16 mouse cellular contexts compared by ENCODE assay signal in genomic region chr10:109889171-109889475, GRCm38 (mm10).
"Had no signal": no experiment of that assay in that cellular context is flagged by ENCODE, and none has a peak within 500 bp of the region (broad histone marks: within the 10 kb centered on the region; RNA-seq: fewer than 3 reads in every experiment).

No protein-coding gene starts in this region.

- H3K9me3 ChIP-seq: intestine, embryonic 15.5 days; limb, embryonic 12.5 days; liver, embryonic 13.5 days; lung, embryonic 15.5 days; megakaryocyte, embryonic 14.5 days; midbrain, embryonic 12.5 days had no signal

- H3K27me3 ChIP-seq: intestine, embryonic 15.5 days; limb, embryonic 12.5 days; liver, embryonic 13.5 days; lung, embryonic 15.5 days; megakaryocyte, embryonic 14.5 days; midbrain, embryonic 12.5 days had no signal

- H3K4me1 ChIP-seq: intestine, embryonic 15.5 days; limb, embryonic 12.5 days; liver, embryonic 13.5 days; lung, embryonic 15.5 days; megakaryocyte, embryonic 14.5 days had no signal

- ATAC-seq: intestine, embryonic 15.5 days; liver, postnatal 0 days had no signal

- DNase-seq: kidney, adult 18-20 months; kidney, postnatal 4 days; liver; liver, embryonic 13.5 days; liver, postnatal 0 days; lung, postnatal 14 days; right cerebral cortex, postnatal 25 days had no signal

- H3K36me3 ChIP-seq: intestine, embryonic 15.5 days; limb, embryonic 12.5 days; liver, embryonic 13.5 days; lung, embryonic 15.5 days; midbrain, embryonic 12.5 days had no signal

- H3K4me3 ChIP-seq: intestine, embryonic 15.5 days; layer of hippocampus, adult 2 months; limb, embryonic 12.5 days; liver, embryonic 13.5 days; lung, embryonic 15.5 days; megakaryocyte, embryonic 14.5 days; midbrain, embryonic 12.5 days had no signal

- H3K27ac ChIP-seq: intestine, embryonic 15.5 days; kidney, postnatal 0 days; layer of hippocampus, adult 2 months; limb, embryonic 12.5 days; liver, embryonic 13.5 days; lung, embryonic 15.5 days; macrophage; midbrain, embryonic 12.5 days; stomach, postnatal 0 days had no signal

- H3K4me2 ChIP-seq: intestine, embryonic 15.5 days; limb, embryonic 12.5 days; liver, embryonic 13.5 days; lung, embryonic 15.5 days; midbrain, embryonic 12.5 days had no signal

- H3K9ac ChIP-seq: intestine, embryonic 15.5 days; limb, embryonic 12.5 days; liver, embryonic 13.5 days; liver, postnatal 0 days; lung, embryonic 15.5 days; midbrain, embryonic 12.5 days had no signal
